Mouse (Mus musculus) olfactory bulb, adult 2 months (tissue): ENCODE results near the gene Fis1. TPM values are rescaled to one million over a fixed set of nuclear protein-coding genes. Genes with fewer than 3 reads are reported as not detected.

Source experiments
- H3K27ac ChIP-seq: fragments of 200-500 bp; 2 replicates; pipeline ENCODE4 v1.5.1; 2012; ENCODE audit warnings: low read depth, low read length; ENCODE audit not compliant: insufficient read depth
- H3K4me1 ChIP-seq: fragments of 200-500 bp; 2 replicates; pipeline ENCODE4 v1.6.1; 2012; ENCODE audit warnings: low read length; ENCODE audit not compliant: control insufficient read depth, insufficient read depth
- H3K4me3 ChIP-seq: fragments of 200-500 bp; 2 replicates; pipeline ENCODE4 v1.5.1; 2012; ENCODE audit warnings: mild to moderate bottlenecking, low read depth, low read length, moderate library complexity; ENCODE audit not compliant: insufficient read depth
- CTCF ChIP-seq: fragments of 200-500 bp; IDR thresholded peaks from 2 replicates; pipeline ENCODE4 v1.5.1; 2012; ENCODE audit warnings: low read depth, mild to moderate bottlenecking, low read length, moderate library complexity; ENCODE audit not compliant: insufficient read depth
- POLR2A ChIP-seq: fragments of 200-500 bp; IDR thresholded peaks from 2 replicates; pipeline ENCODE4 v1.6.1; 2012; ENCODE audit warnings: mild to moderate bottlenecking, low read depth, low read length, moderate library complexity; ENCODE audit not compliant: insufficient read depth
- WGBS: fragments of 180-500 bp; shearing (Covaris S2); methylation state at CpG from one replicate; pipeline ENCODE4 v1.1.7; 2018; 5-methylcytosine and 5-hydroxymethylcytosine counted together
- polyA plus RNA-seq: library from polyadenylated mRNA; stranded (reverse); fragments of >200 nt; gene quantifications from 2 replicates; pipeline ENCODE4 v1.2.4, GENCODE M21; 2012; ENCODE audit warnings: low replicate concordance; ENCODE audit not compliant: missing spikeins, insufficient read depth, insufficient read length

Gene Fis1
- polyA plus RNA-seq: not detected in 2 replicates

DNA sequence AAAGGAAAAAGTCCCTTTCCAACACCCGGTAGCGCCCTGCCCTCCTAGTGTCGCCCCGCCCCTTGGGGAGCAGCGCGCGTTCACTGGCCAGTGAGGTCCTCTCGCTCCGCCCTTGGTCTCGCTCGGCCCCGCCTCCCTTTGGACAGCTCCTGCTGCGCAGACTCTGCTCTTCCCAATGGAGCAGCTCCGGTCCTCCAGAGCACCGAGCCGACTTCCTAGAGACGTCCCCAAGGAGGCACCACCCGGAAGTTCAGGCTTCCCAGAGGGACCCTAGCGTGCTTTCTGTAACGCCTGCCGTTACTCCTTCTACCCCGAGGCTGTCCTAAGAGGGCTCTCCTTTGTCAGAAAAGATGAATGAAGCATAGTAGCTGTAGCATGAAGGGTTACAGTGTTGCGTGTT, at the start of gene Fis1:
Gene Fis1 (plus strand): TSS at position 261 of the 400 bp plus-strand sequence.
- no peak for TF ChIP-seq CTCF
- no peak for TF ChIP-seq POLR2A
- Histone ChIP-seq H3K4me1 (peaks cover 17% of the 10 kb centered on the region), H3K4me3 (peak within 1 kb of the TSS; percentile 59), H3K27ac (0 out of 2 replicates have a peak within 1 kb of the TSS, but pooled peaks have one; percentile 35)
- WGBS: under 1% methylated on average over 23 of the region's 23 CpGs

DNA sequence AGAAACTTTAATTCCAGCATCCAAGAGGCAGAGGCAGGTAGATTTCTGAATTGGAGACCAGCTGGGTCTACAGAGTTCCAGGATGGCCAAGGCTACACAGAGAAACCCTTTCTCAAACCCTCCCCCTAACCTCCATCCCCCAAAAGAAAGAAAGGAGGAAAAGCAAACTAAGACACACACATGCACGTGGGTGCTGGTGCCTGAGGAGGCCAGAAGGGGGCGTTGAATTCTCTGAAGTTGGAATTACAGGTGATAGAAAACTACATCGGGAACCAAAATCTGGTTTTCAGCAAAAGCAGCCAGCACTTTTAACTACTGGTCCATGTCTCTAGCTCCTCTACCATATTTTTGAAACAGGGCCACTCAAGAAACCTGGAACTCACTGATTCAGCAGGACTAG, 48.5 kb upstream of the Fis1 start:
- peaks cover 7% of the 10 kb centered on the region for H3K4me1 ChIP-seq
- H3K27ac ChIP-seq: no peak overlapping the region
- no peak for TF ChIP-seq POLR2A
- WGBS: 63% methylated on average over 3 of the region's 3 CpGs
- H3K4me3 ChIP-seq: no peak overlapping the region

DNA sequence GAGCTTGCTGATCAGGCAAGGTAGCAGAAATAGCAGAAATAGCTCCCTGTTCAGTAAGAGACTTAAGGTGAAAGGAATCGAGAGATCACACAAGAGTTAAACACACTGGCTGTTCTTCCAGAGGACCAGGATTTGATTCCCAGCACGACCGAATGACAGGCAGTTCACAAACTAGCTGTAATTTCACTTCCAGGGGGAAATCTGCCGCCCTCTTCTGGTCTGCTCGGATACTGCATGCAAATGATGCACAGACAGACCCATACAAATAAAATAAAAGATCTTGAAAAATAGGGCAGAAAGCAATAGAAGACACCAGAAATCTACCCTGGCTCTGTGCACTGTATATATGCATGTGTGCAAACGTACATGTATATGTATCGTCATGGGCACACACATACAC, 47.4 kb upstream of the Fis1 start:
- Histone ChIP-seq H3K4me3 (no peak overlapping the region), H3K4me1 (peaks cover 12% of the 10 kb centered on the region), H3K27ac (no peak overlapping the region)
- WGBS: 52% methylated on average over 7 of the region's 7 CpGs
- no peak for TF ChIP-seq CTCF
- no peak for TF ChIP-seq POLR2A

DNA sequence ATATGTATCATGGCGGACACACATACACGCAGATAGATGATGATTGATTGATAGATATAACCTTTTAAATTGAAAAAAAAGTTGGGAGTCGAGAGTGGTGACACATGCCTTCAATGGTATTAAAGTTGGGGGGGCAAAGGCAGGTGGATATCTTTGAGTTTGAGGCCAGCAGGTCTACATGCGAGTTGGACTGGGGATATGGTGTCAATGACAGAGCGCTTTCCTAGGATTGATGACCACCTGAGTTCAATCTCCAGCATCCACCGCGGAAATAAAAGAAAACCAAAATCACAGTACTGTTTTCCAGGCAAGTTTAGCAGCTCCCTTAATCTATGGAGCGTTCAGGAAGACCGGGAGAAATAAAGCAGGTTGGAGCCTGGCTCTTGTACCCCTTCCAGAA, 45.5 kb upstream of the Fis1 start:
- Histone ChIP-seq H3K27ac (peak overlapping the region; percentile 5; the same call in 1 of the 2 replicates), H3K4me3 (peak overlapping the region; percentile 89), H3K4me1 (peaks cover 12% of the 10 kb centered on the region)
- 42% methylated on average over 9 of the region's 9 CpGs for WGBS
- TF ChIP-seq POLR2A (no peak), CTCF (no peak)

DNA sequence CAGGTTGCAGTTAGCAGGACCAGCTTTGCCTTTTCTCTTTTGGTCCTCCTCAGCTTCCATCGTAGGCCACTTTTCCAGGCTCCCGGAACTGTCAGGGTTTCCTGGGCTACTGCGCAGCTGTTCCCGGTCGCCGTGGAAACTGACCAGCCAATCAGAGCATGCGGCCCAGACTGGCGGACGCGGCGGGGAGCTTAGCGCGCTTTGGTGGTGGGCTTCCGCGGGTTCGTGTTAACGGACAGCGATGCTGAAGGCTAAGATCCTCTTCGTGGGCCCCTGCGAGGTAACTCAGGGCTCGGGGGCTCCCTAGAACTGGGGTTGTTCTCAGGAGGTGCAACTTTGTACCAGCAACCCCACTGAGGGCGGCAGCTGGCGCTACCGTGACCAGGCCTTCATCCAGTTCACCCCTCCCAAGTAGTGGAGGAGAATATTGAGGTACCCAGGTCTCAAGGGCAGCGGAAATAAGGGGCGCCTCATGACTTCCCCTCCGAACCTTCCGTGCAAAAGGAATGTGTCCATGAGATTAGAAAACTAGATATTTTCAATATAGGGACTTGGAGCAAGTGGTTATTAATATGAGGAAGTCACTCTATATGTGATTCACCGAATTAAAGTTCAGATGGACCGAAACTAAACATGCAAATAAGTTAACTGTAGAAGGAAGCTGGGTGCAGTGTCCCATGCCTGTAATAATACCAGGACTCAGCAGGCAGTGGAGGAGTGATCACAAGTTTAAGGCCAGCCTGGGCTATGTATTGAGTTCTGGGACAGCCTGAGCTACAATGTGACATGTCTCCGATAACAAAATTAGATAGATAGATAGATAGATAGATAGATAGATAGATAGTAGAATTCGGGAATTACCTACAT, 44.9 kb upstream of the Fis1 start, which contains the start of gene Ift22:
Gene Ift22 (plus strand): TSS at position 160 of the 867 bp plus-strand sequence.
- no peak for TF ChIP-seq CTCF
- peak; percentile 53; the same call in 1 of the 2 replicates for TF ChIP-seq POLR2A
- WGBS: 8% methylated on average over 32 of the region's 32 CpGs

DNA sequence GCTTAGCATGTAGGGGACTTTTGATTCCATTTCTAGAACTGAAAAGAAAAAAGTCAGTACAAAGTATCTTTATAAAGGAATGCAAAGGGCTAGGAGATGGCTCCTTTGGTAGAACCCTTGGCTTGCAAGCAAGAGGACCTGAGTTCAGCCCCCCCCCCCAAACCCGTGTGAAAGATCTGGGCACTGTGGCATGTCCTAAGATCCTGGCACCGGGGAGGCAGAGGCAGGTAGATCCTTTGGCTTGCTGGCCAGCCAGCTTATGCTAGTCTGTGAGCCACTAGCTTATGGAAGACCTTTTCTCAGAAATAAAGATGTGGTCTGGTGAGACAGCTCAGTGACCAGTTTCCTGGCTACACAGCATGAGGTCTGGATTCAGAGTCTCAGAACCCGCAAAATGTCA, 38.9 kb upstream of the Fis1 start:
- no peak overlapping the region for H3K27ac ChIP-seq
- H3K4me1 ChIP-seq: peaks cover 7% of the 10 kb centered on the region
- 75% methylated on average over 3 of the region's 3 CpGs for WGBS
- no peak overlapping the region for H3K4me3 ChIP-seq
- TF ChIP-seq CTCF: no peak
- no peak for TF ChIP-seq POLR2A

More for the DNA sequence above, 44.9 kb upstream of the Fis1 start, which contains the start of gene Ift22:
- H3K4me1 ChIP-seq: peaks cover 12% of the 10 kb centered on the region
- peak within 1 kb of the TSS; percentile 5; the same call in 1 of the 2 replicates for H3K27ac ChIP-seq
- peak within 1 kb of the TSS; percentile 89 for H3K4me3 ChIP-seq

DNA sequence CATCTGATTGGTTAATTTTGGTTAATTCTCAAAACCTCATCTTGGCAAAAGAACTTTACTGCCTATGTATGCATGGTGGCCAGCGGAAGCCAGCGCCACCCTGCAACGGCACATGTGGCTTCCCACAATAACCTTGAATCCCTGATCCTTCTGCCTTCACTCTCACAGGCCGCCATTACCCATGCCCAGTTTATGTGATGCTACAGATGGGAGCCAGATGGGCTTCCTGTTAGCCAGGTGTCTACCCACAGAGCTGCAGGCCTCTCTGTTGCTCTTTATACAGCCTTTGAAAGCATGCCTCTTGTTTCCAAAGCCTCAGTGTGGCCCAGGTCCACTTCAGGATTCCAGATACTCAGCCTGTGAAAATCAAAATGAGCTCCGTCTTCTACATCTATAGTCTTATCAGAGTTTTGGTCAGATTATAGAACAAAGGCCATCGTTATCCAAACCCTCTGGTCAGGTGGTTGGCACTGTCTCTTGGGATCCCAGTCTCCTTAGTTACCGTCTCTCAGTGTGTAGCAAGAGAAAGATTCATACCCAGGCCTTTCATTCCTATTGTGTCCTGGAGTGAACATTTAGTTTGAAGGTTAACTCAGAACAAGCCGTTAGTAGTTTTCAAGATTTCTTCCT, 35.3 kb upstream of the Fis1 start:
- 94% methylated on average over 8 of the region's 8 CpGs for WGBS
- no peak overlapping the region for H3K4me3 ChIP-seq
- no peak for TF ChIP-seq POLR2A
- peaks cover 3% of the 10 kb centered on the region; the same call in 1 of the 2 replicates for H3K4me1 ChIP-seq
- no peak overlapping the region for H3K27ac ChIP-seq

DNA sequence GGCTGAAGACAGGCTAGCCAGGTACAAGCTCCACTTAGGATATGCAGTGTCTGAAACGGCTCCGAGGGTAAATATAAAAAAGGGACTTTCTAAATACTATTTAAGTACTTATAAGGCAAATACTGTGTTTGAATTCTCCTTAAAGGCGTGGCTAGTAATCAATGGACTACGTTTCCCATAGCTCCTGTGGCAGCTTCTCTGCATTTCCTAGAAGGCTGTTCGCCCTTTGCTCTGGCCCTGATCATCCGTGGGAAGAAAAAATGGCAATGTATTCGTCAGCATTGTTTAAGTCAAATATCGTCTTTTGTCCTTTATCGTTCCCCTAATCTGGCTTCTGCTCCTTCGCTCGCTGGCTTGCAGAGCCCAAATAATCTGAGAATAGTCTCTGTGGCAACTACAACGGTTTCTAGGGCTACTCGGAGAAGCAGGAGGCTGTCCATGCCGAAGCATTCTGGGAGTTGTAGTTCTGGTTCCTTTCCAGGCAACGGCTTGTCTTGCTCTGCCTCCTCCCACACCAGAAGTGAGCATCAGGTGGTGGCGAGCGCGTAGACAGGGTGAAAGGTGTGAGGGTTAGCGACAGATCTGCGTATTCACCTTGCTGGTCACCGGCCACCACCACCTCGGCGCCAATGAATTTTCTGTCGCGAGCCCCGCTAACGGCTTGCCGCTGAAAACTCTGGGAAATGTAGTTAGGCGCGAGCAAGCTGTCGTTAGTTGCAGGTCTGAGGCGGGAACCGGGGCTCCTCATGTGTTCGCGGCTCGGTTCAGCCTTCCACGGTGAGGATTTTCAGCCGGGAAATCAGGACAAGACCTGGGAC, 34.2 kb upstream of the Fis1 start:
- TF ChIP-seq POLR2A: no peak
- no peak for TF ChIP-seq CTCF
- H3K27ac ChIP-seq: peak overlapping the region; percentile 85
- peaks cover 3% of the 10 kb centered on the region; the same call in 1 of the 2 replicates for H3K4me1 ChIP-seq
- WGBS: 1% methylated on average over 38 of the region's 38 CpGs
- peak overlapping the region; percentile 90 for H3K4me3 ChIP-seq
